Mouse (Mus musculus) gastrocnemius, adult 2 months (tissue): ENCODE results near the gene Cacna1a. TPM values are rescaled to one million over a fixed set of nuclear protein-coding genes. Genes with fewer than 3 reads are reported as not detected.

Source experiments
- DNase-seq: peaks from one replicate; pipeline ENCODE4 v3.0.0; 2022
- H3K27ac ChIP-seq: fragments of 200-600 bp; 2 replicates; pipeline ENCODE4 v1.8.1; 2022; ENCODE audit warnings: mild to moderate bottlenecking
- H3K4me3 ChIP-seq: fragments of 200-600 bp; 2 replicates; pipeline ENCODE4 v1.8.1; 2022; ENCODE audit warnings: mild to moderate bottlenecking, moderate library complexity
- CTCF ChIP-seq: fragments of 200-600 bp; IDR thresholded peaks from 2 replicates; pipeline ENCODE4 v1.8.1; 2022; ENCODE audit warnings: antibody characterized with exemption, mild to moderate bottlenecking, moderate library complexity
- intact Hi-C: fragments of 180-260 bp; cut with DNase I; formaldehyde crosslinking; loops from one replicate; pipeline ENCODE4 v1.15.1; 2025
- total RNA-seq, 2 experiments: library from RNA; stranded (reverse); gene quantifications; 2 replicates each; pipeline ENCODE4 v1.2.3; 2021

The Cacna1a gene
- total RNA-seq, 2 experiments from 2014 or later = 4.7 to 6.1 TPM

DNA sequence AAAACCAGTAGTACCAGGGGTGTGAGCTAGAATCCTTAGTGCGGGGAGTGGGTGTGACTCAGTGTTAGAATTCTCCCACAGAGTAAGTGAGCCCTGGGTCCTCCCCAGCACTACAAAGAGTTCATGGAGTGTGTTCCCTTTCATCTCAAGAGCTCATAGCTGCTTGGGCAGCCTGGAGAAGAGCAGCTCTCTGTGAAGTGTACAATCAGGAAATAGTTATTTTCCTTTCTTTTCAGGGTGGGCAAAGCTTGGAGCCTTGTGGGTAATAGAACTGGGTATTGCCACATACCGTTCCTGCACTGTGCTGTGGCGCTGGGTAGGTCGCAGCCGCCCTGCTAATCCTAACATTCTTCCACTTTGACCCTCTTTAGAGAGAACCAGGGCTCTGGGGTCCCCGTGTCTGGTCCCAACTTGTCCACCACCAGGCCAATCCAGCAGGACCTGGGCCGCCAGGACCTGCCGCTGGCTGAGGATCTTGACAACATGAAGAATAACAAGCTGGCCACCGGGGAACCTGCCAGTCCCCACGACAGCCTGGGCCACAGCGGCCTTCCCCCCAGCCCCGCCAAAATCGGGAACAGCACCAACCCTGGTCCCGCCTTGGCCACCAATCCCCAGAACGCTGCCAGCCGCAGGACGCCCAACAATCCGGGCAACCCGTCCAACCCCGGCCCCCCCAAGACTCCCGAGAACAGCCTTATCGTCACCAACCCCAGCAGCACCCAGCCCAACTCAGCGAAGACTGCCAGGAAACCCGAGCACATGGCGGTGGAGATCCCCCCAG lies 177.5 kb downstream of the Cacna1a start:
- intact Hi-C loops = no loop called here
- no peak for DNase-seq
- no peak for TF ChIP-seq CTCF
- Histone ChIP-seq H3K4me3 (no peak overlapping the region), H3K27ac (no peak overlapping the region)

DNA sequence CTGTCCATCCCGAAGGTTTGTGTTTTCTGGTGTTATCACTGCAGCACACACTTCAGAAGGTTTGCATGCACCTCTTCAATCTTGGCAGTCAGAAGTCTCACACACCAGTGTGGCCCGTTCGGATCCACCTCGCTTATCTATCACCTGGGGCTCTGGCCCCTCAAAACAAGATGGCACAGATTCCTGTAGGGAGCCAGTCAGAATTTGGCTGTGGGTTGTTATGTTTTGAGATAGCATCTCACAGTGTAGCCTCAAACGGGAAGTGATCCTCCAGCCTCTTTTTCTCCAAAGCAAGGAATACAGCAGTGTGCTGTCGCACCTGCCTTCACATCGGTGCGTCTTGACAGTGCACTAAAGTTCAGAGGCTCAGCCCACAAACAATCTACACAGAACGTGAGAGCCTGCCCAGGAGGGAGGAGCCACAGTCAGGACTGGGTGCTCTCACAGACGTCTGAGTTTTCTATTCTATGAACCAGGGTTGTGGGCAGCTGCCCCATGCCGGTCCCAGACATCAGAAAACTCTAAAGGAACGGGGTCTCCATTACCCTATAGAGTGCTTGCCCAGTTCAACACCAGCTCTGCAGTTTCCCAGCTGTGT lies 178.7 kb downstream of the Cacna1a start:
- Histone ChIP-seq H3K4me3 (no peak overlapping the region), H3K27ac (no peak overlapping the region)
- no peak for DNase-seq
- intact Hi-C loops = no loop called here
- TF ChIP-seq CTCF = no peak

DNA sequence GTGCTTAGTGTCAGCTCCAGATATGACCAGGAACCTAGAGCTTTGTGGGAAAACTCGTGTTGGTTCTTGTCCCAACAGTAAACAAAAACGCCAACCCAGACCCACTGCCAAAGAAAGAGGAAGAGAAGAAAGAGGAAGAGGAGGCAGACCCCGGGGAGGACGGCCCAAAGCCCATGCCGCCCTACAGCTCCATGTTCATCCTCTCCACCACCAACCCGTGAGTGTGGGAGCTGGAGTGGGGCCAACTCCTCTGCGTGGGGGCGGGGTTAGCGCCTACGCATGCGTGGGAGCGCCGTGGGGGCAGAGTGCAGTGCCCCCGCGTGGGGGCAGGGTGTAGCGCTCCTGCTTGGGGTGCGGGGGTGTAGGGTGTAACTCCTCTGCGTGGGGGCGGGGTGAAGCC lies 179.3 kb downstream of the Cacna1a start:
- Histone ChIP-seq H3K27ac (no peak overlapping the region), H3K4me3 (no peak overlapping the region)
- intact Hi-C loops = no loop called here
- no peak for DNase-seq
- no peak for TF ChIP-seq CTCF

DNA sequence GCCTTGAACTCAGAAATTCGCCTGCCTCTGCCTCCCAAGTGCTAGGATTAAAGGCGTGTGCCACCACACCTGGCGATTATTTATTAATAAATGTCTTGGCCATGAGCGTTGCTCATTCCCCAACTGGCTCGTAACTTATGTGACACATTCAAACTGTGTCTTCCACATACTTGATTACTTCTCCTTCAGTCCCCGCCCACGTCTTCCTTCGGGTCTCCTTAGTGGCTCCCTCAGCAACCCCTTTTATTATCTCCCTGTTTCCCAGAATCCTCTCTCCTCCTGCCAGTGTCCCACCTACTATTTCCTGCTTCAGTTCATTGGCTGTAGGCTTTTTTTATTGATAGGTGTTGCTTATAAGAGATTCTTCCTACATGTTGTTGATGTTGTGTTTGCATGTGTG lies 180.5 kb downstream of the Cacna1a start:
- intact Hi-C loops = no loop called here
- Histone ChIP-seq H3K27ac (no peak overlapping the region), H3K4me3 (no peak overlapping the region)
- no peak for TF ChIP-seq CTCF
- no peak for DNase-seq

DNA sequence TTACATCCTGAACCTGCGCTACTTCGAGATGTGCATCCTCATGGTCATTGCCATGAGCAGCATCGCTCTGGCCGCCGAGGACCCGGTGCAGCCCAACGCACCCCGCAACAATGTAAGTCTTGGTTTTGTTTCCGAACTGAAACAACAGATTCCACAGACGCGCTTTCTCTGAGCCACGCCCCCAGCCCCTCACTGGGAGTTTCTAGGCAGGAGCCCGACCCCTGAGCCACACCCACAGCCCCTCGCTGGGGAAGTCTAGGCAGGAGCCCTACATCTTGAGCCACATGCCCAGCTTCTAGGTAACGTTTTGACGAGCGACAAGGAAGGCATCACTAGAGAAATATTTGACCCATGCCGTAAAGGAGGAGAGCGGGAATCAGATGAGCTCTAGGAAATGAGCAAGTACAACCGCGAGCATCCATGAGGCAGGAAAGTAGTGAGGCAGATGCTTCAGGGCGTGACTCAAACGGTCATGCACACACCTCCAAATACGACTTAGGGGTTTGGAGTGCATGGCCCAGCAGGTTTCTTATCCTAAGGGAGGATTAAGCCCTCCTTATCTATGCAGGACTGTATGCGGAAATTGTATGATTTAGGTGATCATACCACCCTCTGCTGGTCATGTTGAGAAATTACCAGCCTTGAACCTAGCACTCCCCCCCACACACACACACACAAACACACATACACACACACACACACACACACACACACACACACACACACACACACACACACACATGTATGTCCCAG lies 181.9 kb downstream of the Cacna1a start:
- no peak overlapping the region for H3K27ac ChIP-seq
- peak; percentile 32; the same call in 1 of the 2 replicates for TF ChIP-seq CTCF
- no peak for DNase-seq
- no peak overlapping the region for H3K4me3 ChIP-seq
- intact Hi-C loops = no loop called here

DNA sequence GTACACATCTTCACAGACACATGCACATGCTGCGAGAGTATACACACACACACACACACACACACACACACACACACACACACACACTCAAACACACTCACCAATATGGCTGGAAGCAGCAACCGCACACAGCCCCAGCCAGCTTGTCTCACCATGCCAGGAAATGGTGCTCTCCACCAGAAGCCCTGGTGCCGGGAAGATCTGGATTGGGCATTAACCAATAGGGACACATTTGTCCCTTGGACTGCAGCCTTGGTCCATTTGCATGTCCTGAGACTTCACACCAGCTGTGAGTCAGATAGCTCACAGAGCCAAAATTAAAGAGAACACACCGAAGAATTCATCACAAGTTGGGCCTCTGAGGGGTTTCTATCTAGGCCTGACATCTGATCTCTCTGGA lies 189.2 kb downstream of the Cacna1a start:
- no peak overlapping the region for H3K27ac ChIP-seq
- no peak for DNase-seq
- H3K4me3 ChIP-seq = no peak overlapping the region
- no peak for TF ChIP-seq CTCF
- intact Hi-C loops = no loop called here

DNA sequence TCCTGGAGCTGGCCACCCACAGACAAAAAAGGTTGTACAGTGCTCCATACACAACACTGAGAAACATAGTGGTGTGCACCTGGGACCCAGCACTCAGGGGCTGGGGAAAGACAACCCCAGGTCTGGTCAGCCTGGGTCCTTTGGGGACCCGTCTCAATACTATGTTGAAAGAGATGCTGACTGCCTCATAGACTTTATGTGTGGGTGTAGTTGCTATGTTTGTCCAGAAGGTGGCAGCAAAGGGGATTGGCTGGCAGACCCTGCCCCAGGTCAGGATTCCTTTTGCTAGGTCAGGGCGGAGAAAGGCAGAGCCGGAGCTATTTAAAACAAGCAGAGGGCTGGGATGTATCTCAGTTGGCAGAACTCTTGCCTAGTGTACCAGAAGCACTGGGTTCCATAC lies 191.4 kb downstream of the Cacna1a start:
- DNase-seq = peak; percentile 47
- intact Hi-C loops = no loop called here
- H3K4me3 ChIP-seq = no peak overlapping the region
- no peak overlapping the region for H3K27ac ChIP-seq
- TF ChIP-seq CTCF = peak; percentile 75

DNA sequence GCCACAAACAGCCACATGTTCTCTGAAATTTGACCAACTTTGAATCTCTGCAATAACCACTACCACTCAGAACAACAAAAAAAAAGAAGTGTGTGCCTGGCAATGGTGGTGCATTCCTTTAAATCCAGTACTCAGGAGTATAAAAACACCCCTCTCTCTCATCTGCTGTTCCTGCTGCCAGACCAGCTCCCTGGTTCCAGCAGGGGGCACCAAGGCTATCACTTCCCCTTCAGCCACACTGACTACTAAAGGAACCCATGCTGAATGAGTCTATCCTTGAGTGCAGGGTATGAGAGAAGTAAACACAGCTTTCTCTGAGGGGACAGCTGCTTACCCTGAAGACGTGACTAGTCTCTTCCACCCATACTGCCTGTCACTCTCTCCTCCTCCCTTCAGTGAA lies 197.1 kb downstream of the Cacna1a start:
- TF ChIP-seq CTCF = no peak; the same call in 1 of the 2 replicates
- no peak for DNase-seq
- intact Hi-C loops = no loop called here
- no peak overlapping the region for H3K27ac ChIP-seq
- H3K4me3 ChIP-seq = no peak overlapping the region

DNA sequence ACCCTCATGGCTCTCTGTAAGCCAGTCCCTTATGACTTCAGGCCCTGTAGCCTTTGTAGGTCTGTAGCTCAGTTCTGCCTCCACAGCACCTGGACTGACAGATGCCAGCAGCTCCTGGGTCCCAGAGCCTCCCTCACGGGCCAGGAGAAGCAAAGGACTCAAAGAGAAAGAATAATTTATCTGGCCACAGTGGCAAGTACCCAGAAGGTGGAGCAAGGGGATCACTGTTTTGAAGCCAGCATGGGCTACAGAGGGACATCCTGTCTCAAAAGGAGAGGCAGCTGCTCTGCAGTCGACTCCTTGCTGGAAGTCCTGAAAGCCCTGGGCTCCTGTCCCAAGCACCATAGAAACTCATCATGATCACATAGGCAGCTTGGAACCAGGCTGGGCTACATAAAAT lies 198.0 kb downstream of the Cacna1a start:
- TF ChIP-seq CTCF = no peak
- intact Hi-C loops = no loop called here

DNA sequence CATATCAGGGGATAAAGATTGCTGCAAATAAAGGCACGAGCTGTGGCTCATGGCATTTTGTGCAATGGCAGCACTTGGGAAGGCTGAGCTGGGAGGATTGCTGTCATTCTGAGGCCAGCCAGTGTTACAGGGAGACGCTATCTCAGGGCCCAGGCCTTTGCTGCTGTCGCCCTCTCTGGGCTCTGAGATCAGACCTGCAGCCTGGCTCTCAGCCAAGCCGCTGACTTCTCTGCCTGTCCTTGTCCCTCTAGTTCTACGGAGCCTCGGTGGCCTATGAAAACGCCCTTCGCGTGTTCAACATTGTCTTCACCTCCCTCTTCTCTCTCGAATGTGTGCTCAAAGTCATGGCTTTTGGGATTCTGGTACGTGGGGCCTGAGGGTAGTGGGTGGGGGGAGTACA lies 200.3 kb downstream of the Cacna1a start:
- Histone ChIP-seq H3K4me3 (no peak overlapping the region), H3K27ac (no peak overlapping the region)
- intact Hi-C loops = no loop called here
- no peak for TF ChIP-seq CTCF
- no peak for DNase-seq

More for the DNA sequence above, 198.0 kb downstream of the Cacna1a start:
- Histone ChIP-seq H3K27ac (no peak overlapping the region), H3K4me3 (no peak overlapping the region)
- no peak for DNase-seq

DNA sequence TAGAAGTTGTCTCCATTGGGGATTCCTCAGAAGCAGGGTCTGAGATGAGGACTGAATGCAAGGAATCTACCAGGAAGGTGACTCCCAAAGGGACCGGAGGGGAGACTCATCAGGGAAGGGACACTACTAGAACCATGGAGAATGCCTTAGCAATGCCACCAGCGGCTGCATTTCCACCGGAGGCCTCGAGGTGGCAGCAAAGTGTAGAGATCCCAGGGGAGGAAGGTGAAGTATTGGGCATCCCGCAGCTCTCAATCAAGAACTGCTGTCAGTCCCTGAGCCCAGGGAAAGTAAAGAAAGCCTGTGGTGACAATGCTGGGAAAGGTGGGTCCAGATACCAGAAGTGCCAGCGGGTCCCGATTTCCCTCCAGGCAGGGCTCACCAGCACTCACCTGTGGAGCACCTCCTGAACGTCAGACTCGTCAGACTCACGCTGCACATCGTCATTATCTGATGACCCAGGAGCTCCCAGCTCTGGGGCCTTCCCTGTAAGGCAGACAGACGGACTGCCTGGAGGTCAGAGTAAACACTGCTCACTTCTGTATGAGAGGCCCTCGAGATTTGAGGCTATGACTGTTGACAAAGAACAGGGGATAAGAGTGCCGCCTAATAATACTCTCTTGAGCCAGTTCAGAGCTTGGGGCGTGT lies 203.9 kb downstream of the Cacna1a start:
- DNase-seq = peak; percentile 76
- intact Hi-C loops = loop anchor here (5.0 kb wide), 2 partner anchors 40 to 220 kb away; no protein-coding TSS in a partner anchor
- H3K27ac ChIP-seq = no peak overlapping the region
- H3K4me3 ChIP-seq = no peak overlapping the region
- peak; percentile 97 for TF ChIP-seq CTCF

DNA sequence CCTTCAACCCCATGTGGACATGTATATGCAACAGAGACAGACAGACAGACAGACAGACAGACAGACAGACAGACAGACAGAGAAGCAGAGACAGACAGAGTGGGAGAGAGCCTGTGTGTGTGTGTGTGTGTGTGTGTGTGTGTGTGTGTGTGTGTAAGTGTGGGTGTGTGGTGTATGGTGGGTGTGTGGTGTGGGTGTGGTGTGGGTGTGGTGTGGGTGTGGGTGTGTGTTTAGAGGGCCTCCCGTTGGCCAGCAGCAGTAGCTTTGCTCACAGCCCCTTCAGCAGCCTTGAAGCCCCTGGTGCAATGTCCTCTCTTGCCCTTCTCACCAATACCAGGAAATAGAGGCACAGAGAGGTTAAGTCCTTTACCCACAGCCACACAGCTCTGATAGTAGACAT lies 204.9 kb downstream of the Cacna1a start:
- DNase-seq = peak; percentile 4
- H3K27ac ChIP-seq = no peak overlapping the region
- no peak for TF ChIP-seq CTCF
- intact Hi-C loops = loop anchor here (5.0 kb wide), 2 partner anchors 39 to 219 kb away; no protein-coding TSS in a partner anchor
- H3K4me3 ChIP-seq = no peak overlapping the region
